In the genomic region with DNA sequence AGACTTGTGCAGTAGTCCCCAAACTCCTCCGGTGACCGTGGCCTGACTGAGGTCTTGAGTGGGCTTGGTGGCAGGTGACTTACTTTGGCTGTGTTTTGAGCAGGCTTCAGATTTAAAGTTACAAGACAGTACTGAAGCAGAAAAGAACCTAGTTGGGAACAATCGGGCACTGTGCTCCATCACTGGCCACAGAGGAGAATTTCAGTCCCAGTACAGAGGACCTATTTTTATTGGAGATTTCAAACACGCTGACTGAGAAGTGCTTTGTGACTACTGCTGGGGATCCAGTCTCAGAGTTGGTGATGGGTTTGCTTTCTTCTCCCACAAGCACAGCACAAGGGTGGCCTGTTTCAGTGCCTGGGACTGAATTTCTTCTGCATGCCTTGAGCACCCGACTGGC, we compare ENCODE assay signal across 9 mouse cellular contexts. TPM values are rescaled to one million over a fixed set of nuclear protein-coding genes. Genes with fewer than 3 reads are reported as not detected.
A peak's percentile ranks its signal among the peaks of the same experiment; 100 is the strongest.
DNase-seq lines count a peak whose midpoint lies in the region; ATAC-seq and TF ChIP-seq lines count a peak whose summit lies in the region.
"Had no signal": no experiment of that assay in that cellular context is flagged by ENCODE, and none has a peak within 500 bp of the region (broad histone marks: within the 10 kb centered on the region; RNA-seq: fewer than 3 reads in every experiment).

No protein-coding gene starts in this region.

- WGBS in cerebellum, adult 2 months, result 16% methylated on average over 5 of the region's 5 CpGs
- 66% methylated on average over 5 of the region's 5 CpGs for WGBS in hindbrain, embryonic 10.5 days
- 53% methylated on average over 5 of the region's 5 CpGs for whole genome bisulfite sequencing in midbrain, embryonic 11.5 days

- ATAC-seq in cerebellum, adult (ENCODE audit: insufficient number of reproducible peaks, low FRiP score, low TSS enrichment), result peak; percentile 45; the same call in 1 of the 2 replicates
- peak; percentile 20; the same call in 1 of the 2 replicates for ATAC-seq in midbrain, embryonic 11.5 days (ENCODE audit: low FRiP score)
- ATAC-seq: intestine, postnatal 0 days had no signal

- no peak for TF ChIP-seq POLR2A in cerebellum, adult 2 months (IDR thresholded peaks at IDR 0.05; ENCODE audit: borderline replicate concordance, insufficient read depth, low read length)

- H3K36me3 ChIP-seq in hindbrain, embryonic 10.5 days, result no peaks in the 10 kb centered on the region
- H3K36me3 ChIP-seq in midbrain, embryonic 11.5 days (ENCODE audit: control insufficient read depth, insufficient read depth, low read length), result no peaks in the 10 kb centered on the region

- no peak overlapping the region; the same call in 1 of the 2 replicates for H3K27ac ChIP-seq in cerebellum, adult 2 months (ENCODE audit: insufficient read depth, low read length)
- no peak overlapping the region for H3K27ac ChIP-seq in hindbrain, embryonic 10.5 days
- H3K27ac ChIP-seq in midbrain, embryonic 11.5 days (ENCODE audit: low read depth, low read length), result no peak overlapping the region

- H3K4me2 ChIP-seq in midbrain, embryonic 11.5 days, result peak overlapping the region; percentile 83

- H3K4me1 ChIP-seq in cerebellum, adult 2 months (ENCODE audit: control insufficient read depth, insufficient read depth, low read length), result no peaks in the 10 kb centered on the region; the same call in 1 of the 2 replicates
- H3K4me1 ChIP-seq in hindbrain, embryonic 10.5 days (replicated peaks), result peaks cover 7% of the 10 kb centered on the region; the same call in 1 of the 2 replicates
- H3K4me1 ChIP-seq in midbrain, embryonic 11.5 days (ENCODE audit: control insufficient read depth, insufficient read depth, low read length), result 0 out of 2 replicates have a peak, but pooled peaks cover 2% of the 10 kb centered on the region

- no peak for TF ChIP-seq CTCF in cerebellum, adult 2 months (IDR thresholded peaks at IDR 0.05; ENCODE audit: borderline replicate concordance, insufficient read depth, low read depth, low read length)

- H3K4me3 ChIP-seq in cerebellum, adult 2 months (replicated peaks; ENCODE audit: insufficient read depth, low read depth, low read length), result peak overlapping the region; percentile 51
- H3K4me3 ChIP-seq in hindbrain, embryonic 10.5 days, result peak overlapping the region; percentile 62
- H3K4me3 ChIP-seq in midbrain, embryonic 11.5 days (ENCODE audit: low read depth, low read length), result peak overlapping the region; percentile 51; the same call in 1 of the 2 replicates

- no peak for DNase-seq in cerebellum, adult 11 months
- DNase-seq in cerebellum, adult 2 months, result peak; percentile 13 to 17
- peak; percentile 11 for DNase-seq in hindbrain, embryonic 10.5 days (ENCODE audit: low spot score)
- peak; percentile 90 for DNase-seq in midbrain, embryonic 11.5 days (ENCODE audit: low spot score, missing footprints)
- no peak for DNase-seq in adrenal gland, adult 2 months
- DNase-seq in adipocyte (ENCODE audit: low spot score), result no peak
- DNase-seq in adrenal gland, postnatal 4 days (ENCODE audit: low spot score in 2 of 2), result no peak

- H3K9ac ChIP-seq in midbrain, embryonic 11.5 days (ENCODE audit: low read length), result no peak overlapping the region

- no peaks in the 10 kb centered on the region for H3K9me3 ChIP-seq in hindbrain, embryonic 10.5 days
- no peaks in the 10 kb centered on the region for H3K9me3 ChIP-seq in midbrain, embryonic 11.5 days (ENCODE audit: control insufficient read depth, low read length)

- no peaks in the 10 kb centered on the region; the same call in 1 of the 2 replicates for H3K27me3 ChIP-seq in cerebellum, adult 2 months (ENCODE audit: control insufficient read depth, insufficient read depth, low read length)
- H3K27me3 ChIP-seq in hindbrain, embryonic 10.5 days (ENCODE audit: insufficient read depth, poor library complexity, severe bottlenecking), result peaks cover 17% of the 10 kb centered on the region
- H3K27me3 ChIP-seq in midbrain, embryonic 11.5 days (ENCODE audit: control insufficient read depth, insufficient read depth, low read length), result no peaks in the 10 kb centered on the region

RNA-seq across cellular contexts. Expression of gene Luzp2, which starts 1.1 kb away (rescaled TPM):
- 53.8 and 56.6 TPM in 2 replicates for polyA plus RNA-seq in cerebellum, adult 2 months (2012; rRNA removed)
- 0.81 and 1.4 TPM in 2 replicates for polyA plus RNA-seq in hindbrain, embryonic 10.5 days (2016; fragmentation: Nextera tagmentation; extraction: Ambion mirVana)
- polyA plus RNA-seq in midbrain, embryonic 11.5 days (2014; fragmentation: Nextera tagmentation; extraction: Ambion mirVana), result 5.0 and 6.5 TPM in 2 replicates
- total RNA-seq in adrenal gland, adult 2 months (2021), result 1 to 10 TPM; 1.1 to 1.3 TPM
- 0.09 and 0.27 TPM in 2 replicates for polyA plus RNA-seq in adrenal gland, adult 2 months (2012; rRNA removed)
- 1 to 10 TPM; 2.5 to 2.7 TPM for total RNA-seq in adrenal gland, postnatal 4 days (2021)

Comparison
In these comparisons a context has a peak if more than half of its experiments do, and no peak if none do; other contexts are left out.
1. DNase-seq: peak in cerebellum, adult 2 months (2 of 2), hindbrain, embryonic 10.5 days (single experiment) and midbrain, embryonic 11.5 days (single experiment); none in cerebellum, adult 11 months (single experiment), adrenal gland, adult 2 months (single experiment), adipocyte (single experiment) and adrenal gland, postnatal 4 days (0 of 2).
2. Peak in every context shown above with its lines, with median percentiles within 50 percentile points of each other: H3K4me3 ChIP-seq.